Mouse (Mus musculus): ENCODE measurements around the gene Mms22l. TPM values are rescaled to one million over a fixed set of nuclear protein-coding genes. Genes with fewer than 3 reads are reported as not detected.

Mms22l gene
- polyA plus RNA-seq, 1 experiment from 2014 or later = 35.5 TPM

- Histone ChIP-seq H3K4me1 (no peaks in the 10 kb centered on the region), H3K27me3 (no peaks in the 10 kb centered on the region), H3K9me3 (replicated peaks) (no peaks in the 10 kb centered on the region), H3K36me3 (ENCODE audit: poor library complexity, severe bottlenecking) (peaks cover 24% of the 10 kb centered on the region), H3K9ac (no peak overlapping the region), H3K27ac (no peak overlapping the region), H3K4me3 (no peak overlapping the region), H3K4me2 (no peak overlapping the region)
- no peak for ATAC-seq
- WGBS = 96% methylated on average over 5 of the region's 5 CpGs
Measured at GRCm38 (mm10) chr4:24577594-24577993, 81.3 kb downstream of the Mms22l start.

GRCm38 (mm10) chr4:24582295-24582694 lies 86.0 kb downstream of the Mms22l start:
- no peak overlapping the region for H3K4me3 ChIP-seq
- 81% methylated on average over 1 of the region's 1 CpGs for WGBS

GRCm38 (mm10) chr4:24583997-24584396 lies 87.7 kb downstream of the Mms22l start:
- H3K9ac ChIP-seq = no peak overlapping the region
- H3K27ac ChIP-seq = no peak overlapping the region
- peaks cover 34% of the 10 kb centered on the region for H3K36me3 ChIP-seq (ENCODE audit: poor library complexity, severe bottlenecking)
- no peak overlapping the region for H3K4me2 ChIP-seq
- H3K4me1 ChIP-seq = 0 out of 2 replicates have a peak, but pooled peaks cover 2% of the 10 kb centered on the region
- peak; percentile 74 for ATAC-seq
- H3K4me3 ChIP-seq = no peak overlapping the region
- H3K9me3 ChIP-seq (replicated peaks) = no peaks in the 10 kb centered on the region
- H3K27me3 ChIP-seq = no peaks in the 10 kb centered on the region
- 20% methylated on average over 3 of the region's 3 CpGs for WGBS

More at GRCm38 (mm10) chr4:24582295-24582694, 86.0 kb downstream of the Mms22l start:
- Histone ChIP-seq H3K36me3 (ENCODE audit: poor library complexity, severe bottlenecking) (peaks cover 26% of the 10 kb centered on the region), H3K27me3 (no peaks in the 10 kb centered on the region), H3K9me3 (replicated peaks) (no peaks in the 10 kb centered on the region), H3K4me1 (0 out of 2 replicates have a peak, but pooled peaks cover 2% of the 10 kb centered on the region), H3K9ac (no peak overlapping the region), H3K27ac (no peak overlapping the region), H3K4me2 (no peak overlapping the region)
- ATAC-seq = no peak

GRCm38 (mm10) chr4:24594824-24595223 lies 98.6 kb downstream of the Mms22l start:
- H3K9me3 ChIP-seq (replicated peaks) = no peaks in the 10 kb centered on the region
- no peak overlapping the region for H3K4me2 ChIP-seq
- ATAC-seq = no peak
- H3K27me3 ChIP-seq = no peaks in the 10 kb centered on the region
- H3K36me3 ChIP-seq (ENCODE audit: poor library complexity, severe bottlenecking) = peaks cover 27% of the 10 kb centered on the region; the same call in 1 of the 2 replicates
- H3K4me3 ChIP-seq = no peak overlapping the region
- H3K4me1 ChIP-seq = no peaks in the 10 kb centered on the region
- H3K9ac ChIP-seq = no peak overlapping the region
- H3K27ac ChIP-seq = no peak overlapping the region

GRCm38 (mm10) chr4:24596942-24597611 lies 100.8 kb downstream of the Mms22l start:
- ATAC-seq = no peak
- no peaks in the 10 kb centered on the region for H3K27me3 ChIP-seq

GRCm38 (mm10) chr4:24598637-24599036 lies 102.4 kb downstream of the Mms22l start:
- WGBS = 68% methylated on average over 1 of the region's 1 CpGs
- H3K4me2 ChIP-seq = no peak overlapping the region
- ATAC-seq = no peak
- no peaks in the 10 kb centered on the region for H3K27me3 ChIP-seq
- peaks cover 56% of the 10 kb centered on the region for H3K36me3 ChIP-seq (ENCODE audit: poor library complexity, severe bottlenecking)
- no peak overlapping the region for H3K9ac ChIP-seq
- H3K9me3 ChIP-seq (replicated peaks) = no peaks in the 10 kb centered on the region
- no peaks in the 10 kb centered on the region for H3K4me1 ChIP-seq
- no peak overlapping the region for H3K4me3 ChIP-seq
- no peak overlapping the region for H3K27ac ChIP-seq

More at GRCm38 (mm10) chr4:24596942-24597611, 100.8 kb downstream of the Mms22l start:
- Histone ChIP-seq H3K27ac (no peak overlapping the region), H3K4me1 (no peaks in the 10 kb centered on the region), H3K4me2 (no peak overlapping the region), H3K36me3 (ENCODE audit: poor library complexity, severe bottlenecking) (peaks cover 46% of the 10 kb centered on the region), H3K4me3 (no peak overlapping the region), H3K9me3 (replicated peaks) (no peaks in the 10 kb centered on the region), H3K9ac (no peak overlapping the region)
- 92% methylated on average over 6 of the region's 6 CpGs for WGBS

GRCm38 (mm10) chr4:24601711-24602110 lies 105.5 kb downstream of the Mms22l start:
- WGBS = 88% methylated on average over 6 of the region's 6 CpGs
- no peak for ATAC-seq
- H3K4me3 ChIP-seq = no peak overlapping the region
- H3K27ac ChIP-seq = no peak overlapping the region
- no peak overlapping the region for H3K9ac ChIP-seq
- no peaks in the 10 kb centered on the region for H3K9me3 ChIP-seq (replicated peaks)
- no peaks in the 10 kb centered on the region for H3K4me1 ChIP-seq
- peaks cover 70% of the 10 kb centered on the region for H3K36me3 ChIP-seq (ENCODE audit: poor library complexity, severe bottlenecking)
- H3K27me3 ChIP-seq = no peaks in the 10 kb centered on the region
- no peak overlapping the region for H3K4me2 ChIP-seq

- no peak overlapping the region for H3K9ac ChIP-seq
- 83% methylated on average over 3 of the region's 3 CpGs for WGBS
- H3K36me3 ChIP-seq (ENCODE audit: poor library complexity, severe bottlenecking) = peaks cover 18% of the 10 kb centered on the region
- H3K4me1 ChIP-seq = no peaks in the 10 kb centered on the region
- no peak overlapping the region for H3K27ac ChIP-seq
- no peak overlapping the region for H3K4me2 ChIP-seq
- no peaks in the 10 kb centered on the region for H3K9me3 ChIP-seq (replicated peaks)
- no peak overlapping the region for H3K4me3 ChIP-seq
- H3K27me3 ChIP-seq = no peaks in the 10 kb centered on the region
- no peak for ATAC-seq
Measured at GRCm38 (mm10) chr4:24609085-24609484, 112.8 kb downstream of the Mms22l start.

- Histone ChIP-seq H3K4me3 (no peak overlapping the region), H3K4me1 (no peaks in the 10 kb centered on the region), H3K27me3 (no peaks in the 10 kb centered on the region), H3K9ac (no peak overlapping the region), H3K27ac (no peak overlapping the region), H3K36me3 (ENCODE audit: poor library complexity, severe bottlenecking) (peaks cover 16% of the 10 kb centered on the region), H3K4me2 (no peak overlapping the region), H3K9me3 (replicated peaks) (no peaks in the 10 kb centered on the region)
- WGBS = 98% methylated on average over 2 of the region's 2 CpGs
- ATAC-seq = no peak
Measured at GRCm38 (mm10) chr4:24609564-24609963, 113.3 kb downstream of the Mms22l start.

GRCm38 (mm10) chr4:24620005-24620404 lies 123.8 kb downstream of the Mms22l start:
- ATAC-seq = no peak
- H3K27ac ChIP-seq = no peak overlapping the region
- H3K4me1 ChIP-seq = no peaks in the 10 kb centered on the region; the same call in 1 of the 2 replicates
- WGBS = 84% methylated on average over 6 of the region's 6 CpGs
- no peaks in the 10 kb centered on the region for H3K36me3 ChIP-seq (ENCODE audit: poor library complexity, severe bottlenecking)
- no peak overlapping the region for H3K4me2 ChIP-seq
- H3K9me3 ChIP-seq (replicated peaks) = no peaks in the 10 kb centered on the region
- no peak overlapping the region for H3K4me3 ChIP-seq
- H3K9ac ChIP-seq = no peak overlapping the region
- no peaks in the 10 kb centered on the region for H3K27me3 ChIP-seq

- WGBS = 87% methylated on average over 5 of the region's 5 CpGs
- Histone ChIP-seq H3K36me3 (ENCODE audit: poor library complexity, severe bottlenecking) (no peaks in the 10 kb centered on the region), H3K4me3 (no peak overlapping the region), H3K9me3 (replicated peaks) (no peaks in the 10 kb centered on the region), H3K27ac (no peak overlapping the region), H3K4me2 (no peak overlapping the region), H3K27me3 (no peaks in the 10 kb centered on the region), H3K9ac (no peak overlapping the region), H3K4me1 (no peaks in the 10 kb centered on the region; the same call in 1 of the 2 replicates)
- no peak for ATAC-seq
Measured at GRCm38 (mm10) chr4:24620440-24620839, 124.2 kb downstream of the Mms22l start.

- Histone ChIP-seq H3K9me3 (replicated peaks) (no peaks in the 10 kb centered on the region), H3K4me2 (no peak overlapping the region), H3K36me3 (ENCODE audit: poor library complexity, severe bottlenecking) (no peaks in the 10 kb centered on the region), H3K27me3 (no peaks in the 10 kb centered on the region), H3K4me3 (no peak overlapping the region), H3K27ac (no peak overlapping the region), H3K4me1 (no peaks in the 10 kb centered on the region; the same call in 1 of the 2 replicates), H3K9ac (no peak overlapping the region)
- peak; percentile 84 for ATAC-seq
- 79% methylated on average over 9 of the region's 9 CpGs for WGBS
Measured at GRCm38 (mm10) chr4:24621422-24622187, 125.4 kb downstream of the Mms22l start.
